Mouse (Mus musculus): ENCODE data around the gene Plekhg5. TPM values are rescaled to one million over a fixed set of nuclear protein-coding genes. Genes with fewer than 3 reads are reported as not detected.

The Plekhg5 gene
- 16.6 and 18.6 TPM in 2 replicates for total RNA-seq (2014; rRNA removed)
- polyA plus RNA-seq (2015; fragmentation: Nextera tagmentation; extraction: Ambion mirVana) = 9.2 and 12.8 TPM in 2 replicates

DNA sequence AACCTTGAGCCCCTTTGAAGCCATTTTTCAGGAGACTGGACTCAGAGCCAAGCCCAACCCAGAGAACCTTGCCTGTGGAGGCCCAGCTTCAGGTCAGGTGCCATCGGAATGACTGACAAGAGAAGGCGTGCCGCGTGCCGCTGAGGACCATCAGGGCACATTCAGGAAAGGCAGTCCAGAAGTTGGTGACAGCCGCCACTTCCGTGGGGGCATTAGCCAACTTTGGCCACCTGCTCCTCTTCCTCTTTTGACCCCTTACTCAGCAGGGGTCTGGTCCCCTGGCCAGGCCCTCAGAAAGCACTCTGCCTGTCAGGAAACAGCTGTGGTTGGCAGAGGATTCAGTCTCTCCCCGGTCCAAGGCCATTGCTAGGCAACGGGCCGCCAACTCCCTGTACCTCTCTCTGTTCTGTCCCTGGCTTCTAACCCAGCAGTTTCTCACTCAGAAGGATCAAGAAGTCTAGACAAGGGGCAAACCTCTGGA, at the start of gene Plekhg5:
TSS of gene Plekhg5 (plus strand) at position 378 of the 481 bp plus-strand sequence.
- H3K27ac ChIP-seq (ENCODE audit: low read depth, low read length) = no peak within 1 kb of the TSS

DNA sequence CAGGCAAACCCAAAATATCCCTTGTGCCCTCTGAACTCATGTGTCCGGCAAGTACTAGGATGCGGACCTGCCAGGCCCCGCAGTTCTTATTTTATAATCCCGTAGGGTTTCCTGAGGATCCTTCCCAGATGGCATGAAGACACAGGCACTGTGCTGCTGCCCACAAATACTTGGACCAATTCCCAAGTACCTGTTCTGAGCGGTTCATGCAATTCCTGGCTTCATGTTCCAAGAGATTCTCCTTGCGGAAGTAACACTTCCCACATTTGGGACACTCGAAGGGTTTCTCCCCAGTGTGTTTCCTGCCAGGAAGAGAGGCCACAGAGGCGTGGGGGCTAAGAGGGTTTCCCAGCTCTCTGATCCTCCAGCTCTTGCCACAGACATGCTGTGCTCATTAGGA, 49.8 kb upstream of the Plekhg5 start:
- DNase-seq = no peak
- Histone ChIP-seq H3K9ac (no peak overlapping the region), H3K27ac (ENCODE audit: low read depth, low read length) (no peak overlapping the region), H3K27me3 (ENCODE audit: insufficient read depth, low read length) (no peaks in the 10 kb centered on the region), H3K36me3 (ENCODE audit: insufficient read depth) (peaks cover 56% of the 10 kb centered on the region), H3K4me1 (ENCODE audit: insufficient read depth) (peaks cover 14% of the 10 kb centered on the region), H3K4me3 (ENCODE audit: low read depth, low read length) (no peak overlapping the region), H3K9me3 (ENCODE audit: low read length) (no peaks in the 10 kb centered on the region), H3K4me2 (ENCODE audit: low read depth) (no peak overlapping the region)
- ATAC-seq = no peak
- no peak for TF ChIP-seq CTCF (IDR thresholded peaks at IDR 0.05; ENCODE audit: low read depth)
- 89% methylated on average over 8 of the region's 8 CpGs for WGBS

More for the DNA sequence above, at the start of gene Plekhg5:
- TF ChIP-seq CTCF (IDR thresholded peaks at IDR 0.05; ENCODE audit: low read depth) = no peak
- 64% methylated on average over 10 of the region's 10 CpGs for WGBS
- Histone ChIP-seq H3K4me1 (ENCODE audit: insufficient read depth) (no peaks in the 10 kb centered on the region), H3K4me3 (ENCODE audit: low read depth, low read length) (no peak within 1 kb of the TSS), H3K9ac (no peak within 1 kb of the TSS), H3K9me3 (ENCODE audit: low read length) (no peaks in the 10 kb centered on the region), H3K36me3 (ENCODE audit: insufficient read depth) (no peaks in the 10 kb centered on the region), H3K27me3 (ENCODE audit: insufficient read depth, low read length) (no peaks in the 10 kb centered on the region), H3K4me2 (ENCODE audit: low read depth) (no peak within 1 kb of the TSS)
- ATAC-seq (no peak), DNase-seq (peak; percentile 16)

DNA sequence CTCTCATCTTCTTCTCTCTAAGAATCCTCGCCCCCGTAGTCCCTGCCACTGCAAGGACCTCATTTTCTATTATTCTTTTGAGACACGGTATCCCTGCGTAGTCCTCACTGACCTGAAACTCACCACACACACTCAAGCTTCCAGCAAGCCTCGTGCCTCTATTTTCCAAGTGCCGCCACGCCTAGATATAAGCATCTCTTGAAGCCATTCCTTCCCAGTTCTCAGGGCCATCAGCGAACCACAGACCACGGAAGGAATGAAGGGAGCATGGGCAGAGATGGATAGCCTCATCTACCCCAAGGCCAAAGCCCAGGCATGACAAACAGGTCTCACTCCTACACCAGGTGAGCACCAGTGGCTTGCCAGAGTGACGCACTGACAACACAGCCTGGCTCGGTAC, 47.8 kb upstream of the Plekhg5 start:
- no peak overlapping the region for H3K27ac ChIP-seq (ENCODE audit: low read depth, low read length)
- DNase-seq (no peak), ATAC-seq (no peak)
- WGBS = 93% methylated on average over 11 of the region's 11 CpGs
- H3K4me1 ChIP-seq (ENCODE audit: insufficient read depth) = peaks cover 26% of the 10 kb centered on the region
- H3K4me2 ChIP-seq (ENCODE audit: low read depth) = no peak overlapping the region
- no peak for TF ChIP-seq CTCF (IDR thresholded peaks at IDR 0.05; ENCODE audit: low read depth)
- H3K9me3 ChIP-seq (ENCODE audit: low read length) = no peaks in the 10 kb centered on the region
- H3K36me3 ChIP-seq (ENCODE audit: insufficient read depth) = peaks cover 44% of the 10 kb centered on the region
- H3K4me3 ChIP-seq (ENCODE audit: low read depth, low read length) = no peak overlapping the region
- H3K27me3 ChIP-seq (ENCODE audit: insufficient read depth, low read length) = no peaks in the 10 kb centered on the region
- H3K9ac ChIP-seq = no peak overlapping the region; the same call in 1 of the 2 replicates

DNA sequence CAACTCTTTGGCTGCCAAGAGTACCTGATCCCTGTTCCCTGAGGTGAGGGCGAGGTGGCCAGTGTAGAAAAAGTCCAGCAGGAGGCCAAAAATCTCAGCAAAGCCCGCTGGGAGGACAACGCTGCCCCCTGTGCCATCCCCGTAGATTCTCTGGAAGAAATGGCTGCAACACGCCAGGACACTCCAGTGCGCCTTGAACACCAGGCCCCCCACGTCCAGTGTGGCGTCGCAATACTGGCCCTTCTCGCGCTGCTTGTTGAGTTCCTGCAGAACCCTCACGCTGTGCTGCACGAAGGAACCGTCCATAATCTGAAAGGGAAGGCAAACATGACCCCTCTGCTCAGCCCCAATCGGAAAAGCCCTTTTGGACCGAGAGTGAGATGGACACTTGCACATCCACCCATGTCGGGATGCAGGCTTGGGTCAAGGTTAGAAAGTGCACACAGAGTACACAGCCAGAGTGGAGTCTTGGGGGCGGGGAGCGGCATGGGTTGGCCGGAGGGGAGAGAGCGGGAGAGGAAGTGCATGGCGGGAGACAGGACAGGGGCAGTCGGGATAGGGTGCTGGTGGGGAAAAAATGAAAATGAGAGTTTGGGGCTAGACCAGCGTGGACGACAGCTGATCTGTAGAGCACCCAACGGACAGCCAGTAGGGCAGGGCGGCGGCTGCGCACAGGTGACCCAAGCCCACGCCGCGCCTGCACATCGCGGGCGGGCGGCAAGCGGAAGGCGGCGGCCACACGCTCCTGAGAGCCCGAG, 45.4 kb upstream of the Plekhg5 start:
- Histone ChIP-seq H3K27ac (ENCODE audit: low read depth, low read length) (peak overlapping the region; percentile 62; the same call in 1 of the 2 replicates), H3K27me3 (ENCODE audit: insufficient read depth, low read length) (no peaks in the 10 kb centered on the region), H3K4me1 (ENCODE audit: insufficient read depth) (peaks cover 34% of the 10 kb centered on the region), H3K4me3 (ENCODE audit: low read depth, low read length) (peak overlapping the region; percentile 61), H3K9ac (peak overlapping the region; percentile 66), H3K36me3 (ENCODE audit: insufficient read depth) (peaks cover 20% of the 10 kb centered on the region), H3K4me2 (ENCODE audit: low read depth) (peak overlapping the region; percentile 97), H3K9me3 (ENCODE audit: low read length) (no peaks in the 10 kb centered on the region)
- DNase-seq = no peak
- ATAC-seq = peak; percentile 48
- 2% methylated on average over 41 of the region's 41 CpGs for WGBS
- peak; percentile 7; the same call in 1 of the 2 replicates for TF ChIP-seq CTCF (IDR thresholded peaks at IDR 0.05; ENCODE audit: low read depth)

DNA sequence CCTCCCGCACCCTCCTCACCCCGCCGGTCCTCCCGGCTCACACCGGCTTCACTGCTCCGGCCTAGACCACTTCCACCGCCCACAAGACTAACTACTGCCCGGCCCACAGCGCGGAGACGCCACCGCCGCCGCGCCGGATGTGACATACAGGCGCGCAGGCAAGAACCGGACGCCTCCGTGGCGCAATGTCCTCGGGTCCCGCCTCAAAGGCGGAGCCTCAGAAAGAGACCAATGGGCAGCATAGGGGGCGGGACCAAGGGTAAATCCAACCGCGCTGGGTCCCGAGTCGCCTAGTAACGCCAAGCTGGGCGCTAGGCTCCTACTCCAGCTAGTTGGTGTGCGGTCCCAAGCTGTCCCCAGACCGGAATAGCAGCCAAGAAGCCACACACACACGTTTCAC, 44.8 kb upstream of the Plekhg5 start, which contains the start of gene Zbtb48:
TSS of gene Zbtb48 (minus strand) at position 148 of the 400 bp plus-strand sequence.
- Histone ChIP-seq H3K4me1 (ENCODE audit: insufficient read depth) (peaks cover 34% of the 10 kb centered on the region), H3K9me3 (ENCODE audit: low read length) (no peaks in the 10 kb centered on the region), H3K27ac (ENCODE audit: low read depth, low read length) (peak within 1 kb of the TSS; percentile 68), H3K4me2 (ENCODE audit: low read depth) (peak within 1 kb of the TSS; percentile 97), H3K27me3 (ENCODE audit: insufficient read depth, low read length) (no peaks in the 10 kb centered on the region), H3K4me3 (ENCODE audit: low read depth, low read length) (peak within 1 kb of the TSS; percentile 61), H3K9ac (peak within 1 kb of the TSS; percentile 66), H3K36me3 (ENCODE audit: insufficient read depth) (peaks cover 14% of the 10 kb centered on the region)
- DNase-seq (peak; percentile 97), ATAC-seq (peak; percentile 99)
- no peak for TF ChIP-seq CTCF (IDR thresholded peaks at IDR 0.05; ENCODE audit: low read depth)
- WGBS = under 1% methylated on average over 35 of the region's 35 CpGs

DNA sequence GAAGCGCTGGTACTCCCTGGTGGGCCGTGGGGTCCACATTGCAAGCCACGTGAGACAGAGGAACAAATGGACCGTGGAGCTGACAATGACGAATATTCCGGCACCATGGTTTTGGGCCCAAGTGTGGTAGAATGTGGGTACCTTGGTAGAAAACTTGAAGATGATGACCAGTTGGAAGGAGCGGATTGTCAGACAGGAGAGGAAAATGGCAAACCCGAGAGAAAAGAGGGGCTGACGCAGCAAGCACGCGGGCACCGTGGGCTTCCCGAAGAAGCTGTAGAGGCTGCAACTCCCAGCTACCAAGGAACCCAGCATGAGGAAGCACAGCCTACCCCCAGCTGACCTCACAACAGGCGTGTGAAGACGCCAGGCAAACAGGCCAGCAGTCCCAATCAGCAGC, 43.8 kb upstream of the Plekhg5 start:
- Histone ChIP-seq H3K4me3 (ENCODE audit: low read depth, low read length) (peak overlapping the region; percentile 61), H3K27ac (ENCODE audit: low read depth, low read length) (no peak overlapping the region), H3K36me3 (ENCODE audit: insufficient read depth) (peaks cover 6% of the 10 kb centered on the region; the same call in 1 of the 2 replicates), H3K27me3 (ENCODE audit: insufficient read depth, low read length) (no peaks in the 10 kb centered on the region), H3K9ac (peak overlapping the region; percentile 66; the same call in 1 of the 2 replicates), H3K4me2 (ENCODE audit: low read depth) (peak overlapping the region; percentile 97), H3K4me1 (ENCODE audit: insufficient read depth) (peaks cover 34% of the 10 kb centered on the region), H3K9me3 (ENCODE audit: low read length) (no peaks in the 10 kb centered on the region)
- 0 out of 2 replicates have a peak, but pooled peaks have one; percentile 2 for TF ChIP-seq CTCF (IDR thresholded peaks at IDR 0.05; ENCODE audit: low read depth)
- DNase-seq (no peak), ATAC-seq (no peak)
- WGBS = 72% methylated on average over 15 of the region's 15 CpGs

DNA sequence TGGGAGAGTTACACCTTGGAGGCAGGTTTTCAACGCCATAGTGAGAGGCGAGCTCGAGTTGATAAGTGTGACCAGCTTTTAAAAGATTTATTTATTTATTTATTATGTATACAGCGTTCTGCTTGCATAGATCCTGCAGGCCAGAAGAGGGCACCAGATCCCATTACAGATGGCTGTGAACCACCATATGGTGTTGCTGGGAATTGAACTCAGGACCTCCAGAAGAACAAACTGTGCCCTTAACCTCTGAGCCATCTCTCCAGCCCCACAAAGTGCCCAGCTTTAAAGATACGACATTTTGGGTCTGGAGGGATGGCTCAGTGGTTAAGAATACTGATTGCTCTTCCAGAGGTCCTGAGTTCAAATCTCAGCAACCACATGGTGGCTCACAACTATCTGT, 43.2 kb upstream of the Plekhg5 start:
- H3K27ac ChIP-seq (ENCODE audit: low read depth, low read length) = no peak overlapping the region
- no peaks in the 10 kb centered on the region for H3K27me3 ChIP-seq (ENCODE audit: insufficient read depth, low read length)
- H3K4me3 ChIP-seq (ENCODE audit: low read depth, low read length) = no peak overlapping the region
- ATAC-seq = no peak
- no peak for DNase-seq
- TF ChIP-seq CTCF (IDR thresholded peaks at IDR 0.05; ENCODE audit: low read depth) = peak; percentile 58
- peak overlapping the region; percentile 97 for H3K4me2 ChIP-seq (ENCODE audit: low read depth)
- WGBS = 49% methylated on average over 5 of the region's 5 CpGs
- H3K4me1 ChIP-seq (ENCODE audit: insufficient read depth) = peaks cover 34% of the 10 kb centered on the region
- H3K9ac ChIP-seq = no peak overlapping the region
- peaks cover 3% of the 10 kb centered on the region; the same call in 1 of the 2 replicates for H3K36me3 ChIP-seq (ENCODE audit: insufficient read depth)
- H3K9me3 ChIP-seq (ENCODE audit: low read length) = no peaks in the 10 kb centered on the region
